Mouse (Mus musculus) bone marrow macrophage, adult 2 months (primary cell): ENCODE measurements at regions not wholly inside any gene's neighbourhood (a gene's known extent, or its start where the extent isn't known, plus 50 kb on each side); places are given as distances from the start of the nearest gene placed in this dataset.

Experiments used
- CTCF ChIP-seq: IDR thresholded peaks from 2 replicates; pipeline ENCODE4 v1.5.1; 2012; ENCODE audit warnings: low read depth, mild to moderate bottlenecking, low read length, moderate library complexity
- POLR2A ChIP-seq: IDR thresholded peaks from 2 replicates; pipeline ENCODE4 v1.6.1; 2012; ENCODE audit warnings: mild to moderate bottlenecking, low read depth, low read length, borderline replicate concordance

- TF ChIP-seq POLR2A (no peak), CTCF (no peak)
Observed at GRCm38 (mm10) chrX:99556876-99557354, 85.8 kb upstream of the Pja1 start.
